Mouse (Mus musculus): ENCODE results near the gene Ndufaf2.

The Ndufaf2 gene

DNA sequence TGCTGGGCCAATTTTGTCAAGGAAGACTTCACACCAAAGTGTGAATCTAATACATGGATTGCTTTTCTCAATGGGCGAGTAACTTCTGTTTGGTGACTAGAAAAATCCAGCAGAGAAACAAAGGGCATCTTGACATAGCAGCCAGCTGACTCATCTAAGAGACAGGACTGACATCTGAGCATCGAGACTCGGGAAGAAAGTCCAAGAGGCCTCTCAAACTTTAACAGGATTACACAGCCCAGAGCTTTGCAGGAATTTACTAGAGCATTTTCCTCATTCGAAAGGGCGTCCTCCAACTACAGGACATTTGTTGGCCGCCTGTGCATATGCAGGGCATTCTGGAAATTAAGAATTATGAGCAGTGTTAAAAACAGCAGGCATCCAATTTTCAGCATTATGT lies 119.0 kb downstream of the Ndufaf2 start:
- DNase-seq (ENCODE audit: extremely low spot score): no peak

GRCm38 (mm10) chr13:108032789-108033188 lies 125.6 kb downstream of the Ndufaf2 start:
- DNase-seq (ENCODE audit: extremely low spot score): no peak

- DNase-seq (ENCODE audit: extremely low spot score): no peak
Observed at GRCm38 (mm10) chr13:108025802-108026201, 132.6 kb downstream of the Ndufaf2 start.

- DNase-seq (ENCODE audit: extremely low spot score): no peak
Observed at GRCm38 (mm10) chr13:108017349-108017748, 141.1 kb downstream of the Ndufaf2 start.

DNA sequence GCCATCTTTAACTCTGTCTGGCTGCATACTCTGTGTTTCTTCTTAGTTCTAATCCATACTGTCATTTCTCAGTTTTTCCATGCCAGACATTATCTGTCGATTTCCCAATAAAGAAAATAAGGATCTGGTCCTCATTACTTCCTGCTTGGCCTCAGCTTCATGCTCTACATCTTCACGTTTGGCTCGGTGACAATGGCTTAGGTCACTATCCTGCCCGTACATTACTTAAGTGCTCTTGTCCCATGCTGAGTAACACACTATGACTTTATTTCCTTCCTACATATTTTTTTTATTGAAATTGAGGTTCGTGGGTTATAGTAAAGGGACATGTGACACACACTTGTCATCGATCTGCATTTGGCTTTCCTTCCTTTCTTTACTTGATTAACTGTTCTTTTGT lies 143.3 kb downstream of the Ndufaf2 start:
- no peak for DNase-seq (ENCODE audit: extremely low spot score)

DNA sequence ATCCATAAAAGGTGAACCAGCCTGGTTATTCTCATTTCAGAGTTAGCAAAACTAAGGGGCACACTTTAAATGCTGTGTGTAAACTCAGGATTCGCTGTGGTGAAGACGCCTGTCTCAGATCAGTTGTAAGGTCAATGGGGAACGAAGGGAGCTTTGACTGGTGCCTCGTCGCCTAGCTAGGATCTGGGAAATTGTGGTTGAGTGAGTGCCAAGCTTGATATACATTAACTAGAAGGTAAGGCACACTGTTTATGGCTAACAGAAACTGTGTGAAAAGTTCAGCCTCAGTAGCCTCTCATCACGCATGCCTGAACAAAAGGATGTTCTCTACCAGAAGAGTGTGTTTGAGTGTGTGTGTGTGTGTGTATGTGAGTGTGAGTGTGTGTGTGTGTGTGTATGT lies 144.6 kb downstream of the Ndufaf2 start:
- no peak for DNase-seq (ENCODE audit: extremely low spot score)

GRCm38 (mm10) chr13:108013110-108013509 lies 145.3 kb downstream of the Ndufaf2 start:
- DNase-seq (ENCODE audit: extremely low spot score): no peak

DNA sequence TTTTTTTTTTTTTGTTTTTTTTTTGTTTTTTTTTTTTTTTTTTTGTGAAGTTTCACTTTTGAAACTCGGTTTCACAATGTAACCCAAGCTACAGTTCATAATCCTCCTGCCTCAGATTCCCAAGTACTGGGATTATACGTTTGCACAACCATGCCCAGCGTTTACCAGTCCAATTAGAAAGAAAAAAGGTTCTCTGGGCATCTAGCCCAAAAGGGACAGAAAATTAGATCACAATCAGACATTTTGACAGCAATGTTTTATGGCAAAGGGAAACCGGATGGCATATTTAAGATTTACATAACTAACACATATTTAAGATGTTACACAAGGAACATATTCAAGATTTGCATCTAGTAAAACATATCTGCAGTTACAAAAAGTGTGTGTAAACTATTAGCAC lies 150.6 kb downstream of the Ndufaf2 start:
- DNase-seq (ENCODE audit: extremely low spot score): no peak

GRCm38 (mm10) chr13:107996301-107996700 lies 162.1 kb downstream of the Ndufaf2 start:
- no peak for DNase-seq (ENCODE audit: extremely low spot score)

DNA sequence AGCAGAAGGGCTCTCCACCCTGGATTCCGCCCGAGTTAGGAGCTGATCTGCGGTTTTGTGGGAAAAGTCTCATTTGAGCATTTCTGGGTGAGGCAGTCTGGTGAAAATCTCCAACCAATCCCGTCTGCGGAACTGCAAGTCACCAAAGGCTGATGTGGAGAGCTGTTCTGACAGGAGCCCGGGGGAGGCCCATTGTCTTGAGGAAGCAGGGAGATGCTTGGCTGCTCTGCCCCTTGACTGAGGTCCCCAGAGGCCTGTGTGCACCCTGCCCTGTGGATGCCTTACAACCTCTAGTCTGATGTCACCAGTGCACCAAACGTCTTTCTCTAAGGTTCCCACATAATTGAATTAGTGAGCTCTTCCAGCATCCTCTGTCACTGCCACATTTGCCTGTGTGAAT lies 163.2 kb downstream of the Ndufaf2 start:
- DNase-seq (ENCODE audit: extremely low spot score): no peak

GRCm38 (mm10) chr13:107992573-107992972 lies 165.8 kb downstream of the Ndufaf2 start:
- DNase-seq (ENCODE audit: extremely low spot score): no peak

DNA sequence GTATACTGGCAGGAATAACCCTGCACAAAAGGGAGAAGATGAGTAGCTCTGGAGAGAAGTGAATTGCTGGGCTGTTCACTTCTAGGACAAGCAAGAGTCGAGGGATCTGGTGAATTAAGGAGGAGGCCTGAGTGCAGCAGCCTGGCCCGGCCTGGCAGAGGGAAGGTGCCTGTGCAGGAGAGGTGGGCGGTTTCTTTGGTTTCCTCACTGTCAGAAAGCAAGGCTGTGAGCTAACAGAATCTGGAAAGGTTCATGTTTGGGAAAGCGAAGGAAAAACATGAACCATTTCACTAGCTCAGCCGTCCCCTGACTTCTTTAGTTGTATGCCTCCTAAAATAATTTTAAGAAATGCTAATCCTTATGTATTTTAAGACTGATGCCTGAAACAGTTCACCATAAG lies 173.8 kb downstream of the Ndufaf2 start:
- no peak for DNase-seq (ENCODE audit: extremely low spot score)

- DNase-seq (ENCODE audit: extremely low spot score): no peak
Observed at GRCm38 (mm10) chr13:107984186-107984585, 174.2 kb downstream of the Ndufaf2 start.

DNA sequence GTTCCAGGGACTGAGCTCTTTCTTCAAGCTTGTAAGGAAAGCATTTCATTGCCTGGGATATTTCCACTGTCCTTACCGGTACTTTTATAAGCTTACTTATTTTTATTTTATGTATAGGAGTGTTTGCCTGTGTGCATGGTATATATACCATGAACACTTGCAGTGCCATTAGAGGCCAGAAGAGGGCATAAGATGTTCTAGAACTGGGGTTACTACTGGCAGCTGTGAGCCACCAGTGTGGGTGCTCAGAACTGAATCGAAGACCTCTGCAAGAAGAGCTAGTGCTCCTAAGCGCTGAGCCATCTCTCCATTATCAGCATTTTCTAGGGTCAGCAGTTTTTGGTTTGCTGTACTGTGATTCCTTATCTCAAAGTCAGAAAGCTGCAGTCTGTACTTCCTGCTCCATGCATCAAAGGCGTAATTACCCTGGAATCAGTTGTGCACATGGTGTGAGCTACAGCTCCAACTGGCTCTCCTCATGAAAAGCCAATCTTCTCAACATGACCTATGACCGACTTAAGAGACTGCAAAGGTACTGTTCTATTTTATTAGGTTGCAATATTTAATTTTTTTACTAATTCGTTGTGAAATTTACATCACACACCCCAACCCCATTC lies 175.1 kb downstream of the Ndufaf2 start:
- no peak for DNase-seq (ENCODE audit: extremely low spot score)

DNA sequence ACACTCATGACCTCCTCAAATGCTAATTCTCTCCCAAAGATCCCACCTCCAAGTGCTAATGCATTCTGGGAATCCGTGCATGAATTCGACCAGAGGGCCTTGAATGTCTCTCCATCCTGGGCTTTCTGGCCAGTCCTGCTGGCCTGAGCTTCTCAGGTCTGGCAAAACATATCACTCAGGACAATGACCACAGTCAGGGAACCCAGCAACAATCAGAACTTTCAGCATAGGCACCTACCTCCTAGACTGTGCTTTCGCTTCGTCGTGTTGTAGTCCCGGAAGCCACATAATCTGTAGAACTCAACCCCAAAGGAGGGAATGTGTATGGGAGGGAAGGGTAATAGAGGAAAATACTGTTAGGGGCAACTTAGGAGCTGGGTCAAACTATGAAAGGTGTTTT lies 179.0 kb downstream of the Ndufaf2 start:
- no peak for DNase-seq (ENCODE audit: extremely low spot score)

- no peak for DNase-seq (ENCODE audit: extremely low spot score)
Observed at GRCm38 (mm10) chr13:107976886-107977656, 181.4 kb downstream of the Ndufaf2 start.

- no peak for DNase-seq (ENCODE audit: extremely low spot score)
Observed at GRCm38 (mm10) chr13:107972451-107972850, 186.0 kb downstream of the Ndufaf2 start.

- DNase-seq (ENCODE audit: extremely low spot score): no peak
Observed at GRCm38 (mm10) chr13:107971868-107972267, 186.6 kb downstream of the Ndufaf2 start.

- no peak for DNase-seq (ENCODE audit: extremely low spot score)
Observed at GRCm38 (mm10) chr13:107970422-107971142, 187.8 kb downstream of the Ndufaf2 start.

DNA sequence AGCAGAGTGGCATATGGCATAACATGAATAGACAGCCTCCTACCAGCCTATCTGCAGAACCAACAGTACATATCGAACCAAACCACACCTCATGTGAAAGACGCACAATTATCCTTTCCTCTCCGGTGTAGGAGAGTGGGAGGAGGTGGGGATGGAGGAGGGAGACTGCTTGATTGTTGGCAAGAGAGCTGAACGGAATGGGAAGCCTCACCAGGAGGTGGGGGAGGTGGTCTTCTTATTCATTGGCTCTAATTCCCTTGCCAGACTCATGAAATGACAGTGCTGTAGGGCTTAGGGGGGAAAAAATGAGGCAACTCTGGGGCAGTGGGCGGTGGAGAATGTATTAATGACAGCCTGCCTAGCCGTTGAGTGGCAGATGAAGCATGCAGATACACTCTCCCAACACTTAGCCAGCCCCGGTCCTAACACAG lies 188.4 kb downstream of the Ndufaf2 start:
- DNase-seq (ENCODE audit: extremely low spot score): no peak

GRCm38 (mm10) chr13:107964616-107965015 lies 193.8 kb downstream of the Ndufaf2 start:
- DNase-seq (ENCODE audit: extremely low spot score): no peak

DNA sequence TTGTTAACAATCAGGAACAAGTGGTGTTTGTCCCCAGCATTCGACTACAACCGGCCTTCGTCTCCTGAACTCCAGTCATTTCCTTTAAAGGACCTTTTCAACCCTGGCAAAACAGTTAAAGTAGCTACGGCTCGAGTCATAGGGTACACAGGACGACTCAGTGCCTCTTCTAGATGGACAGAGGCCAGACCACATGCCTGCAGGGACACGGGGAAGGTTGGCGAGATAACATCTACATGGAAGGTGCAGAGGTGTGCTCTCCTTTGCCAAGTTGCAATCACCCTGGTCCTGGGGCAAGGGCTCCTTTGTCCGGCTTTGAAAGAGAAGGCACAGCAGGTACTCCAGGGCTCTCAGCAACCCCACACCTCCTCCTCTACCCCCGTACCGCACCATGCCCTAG lies 195.0 kb downstream of the Ndufaf2 start:
- no peak for DNase-seq (ENCODE audit: extremely low spot score)

- DNase-seq (ENCODE audit: extremely low spot score): no peak
Observed at GRCm38 (mm10) chr13:107962741-107963140, 195.7 kb downstream of the Ndufaf2 start.
